Mouse (Mus musculus) stomach, postnatal 0 days (tissue): Measurements from ENCODE around the gene Epc2.

Experiments used
- CTCF ChIP-seq: IDR thresholded peaks from 2 replicates; pipeline ENCODE4 v1.5.1; 2016; ENCODE audit warnings: antibody characterized with exemption, low read depth, mild to moderate bottlenecking, moderate library complexity
- EP300 ChIP-seq: optimal IDR thresholded peaks from 2 replicates; pipeline ENCODE3; 2016; ENCODE audit warnings: antibody characterized with exemption

GRCm38 (mm10) chr2:49420396-49420795, 30.9 kb upstream of the Epc2 start:
- TF ChIP-seq CTCF: no peak
- no peak for TF ChIP-seq EP300
